ENCODE assay signal across 24 mouse cellular contexts in the genomic region with DNA sequence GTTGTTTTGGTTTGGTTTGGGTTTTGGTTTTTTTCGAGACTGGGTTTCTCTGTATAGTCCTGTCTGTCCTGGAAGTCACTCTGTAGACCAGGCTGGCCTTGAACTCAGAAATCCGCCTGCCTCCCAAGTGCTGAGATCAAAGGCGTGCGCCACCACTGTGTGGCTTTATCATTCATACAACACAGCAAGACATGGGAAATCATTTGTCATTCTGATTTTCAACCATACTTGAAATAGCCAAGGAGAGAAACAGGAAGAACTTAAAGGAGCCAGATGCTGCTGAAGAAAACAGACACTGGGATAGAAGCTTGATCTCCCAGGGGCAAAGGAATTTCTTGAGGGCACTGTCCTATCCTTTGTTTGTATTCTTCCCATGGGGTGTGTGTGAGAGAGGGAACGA. TPM values are rescaled to one million over a fixed set of nuclear protein-coding genes. Genes with fewer than 3 reads are reported as not detected.
DNase-seq lines count a peak whose midpoint lies in the region; ATAC-seq lines count a peak whose summit lies in the region.
"Had no signal": no experiment of that assay in that cellular context is flagged by ENCODE, and none has a peak within 500 bp of the region (broad histone marks: within the 10 kb centered on the region; RNA-seq: fewer than 3 reads in every experiment).

No protein-coding gene starts in this region.

- intact Hi-C loops in left cerebral cortex, postnatal 14 days (cut with DNase I): no loop called here

- 73% methylated on average over 4 of the region's 5 CpGs for WGBS in forebrain, embryonic 15.5 days

- H3K4me3 ChIP-seq in forebrain, embryonic 15.5 days: no peak overlapping the region
- H3K4me3 ChIP-seq: embryonic facial prominence, embryonic 13.5 days; embryonic facial prominence, embryonic 15.5 days; erythroblast, embryonic 14.5 days; forebrain, embryonic 10.5 days; forebrain, embryonic 12.5 days had no signal

- DNase-seq in ES-CJ7 (ENCODE audit: low read depth, low spot score) (peak; percentile 45), R1 (ENCODE audit: low read depth, low spot score) (peak; percentile 81), ZHBTc4 (ENCODE audit: low read depth, low spot score) (peak; percentile 77)
- no peak for DNase-seq in left cerebral cortex, postnatal 14 days (ENCODE audit: low spot score in 2 of 2)
- DNase-seq: adrenal gland, adult 2 months; adrenal gland, postnatal 25 days; cerebellum, adult 11 months; cerebellum, adult 18-20 months; cerebellum, adult 8-10 months; cerebellum, adult 9-11 months; cerebellum, postnatal 14 days; cerebellum, postnatal 36 days; embryo, embryonic 11 days; forebrain, postnatal 0 days had no signal

- no peak overlapping the region for H3K27ac ChIP-seq in forebrain, embryonic 15.5 days (replicated peaks)
- H3K27ac ChIP-seq: embryonic facial prominence, embryonic 13.5 days; embryonic facial prominence, embryonic 15.5 days; forebrain, embryonic 10.5 days; forebrain, embryonic 12.5 days had no signal

- ATAC-seq in forebrain, embryonic 15.5 days (replicated peaks): no peak
- ATAC-seq: forebrain, embryonic 14.5 days; forebrain, postnatal 0 days; Patski had no signal

- H3K27me3 ChIP-seq in forebrain, embryonic 15.5 days: no peaks in the 10 kb centered on the region; the same call in 1 of the 2 replicates
- H3K27me3 ChIP-seq: embryonic facial prominence, embryonic 13.5 days; embryonic facial prominence, embryonic 15.5 days; Patski had no signal

- H3K4me2 ChIP-seq in forebrain, embryonic 15.5 days (replicated peaks): no peak overlapping the region
- H3K4me2 ChIP-seq: embryonic facial prominence, embryonic 13.5 days; embryonic facial prominence, embryonic 15.5 days; forebrain, embryonic 12.5 days had no signal

- no peak overlapping the region for H3K9ac ChIP-seq in forebrain, embryonic 15.5 days (replicated peaks)
- H3K9ac ChIP-seq: embryonic facial prominence, embryonic 13.5 days; embryonic facial prominence, embryonic 15.5 days; forebrain, embryonic 12.5 days; forebrain, postnatal 0 days had no signal

- no peaks in the 10 kb centered on the region for H3K9me3 ChIP-seq in forebrain, embryonic 15.5 days
- H3K9me3 ChIP-seq: embryonic facial prominence, embryonic 13.5 days; embryonic facial prominence, embryonic 15.5 days; forebrain, embryonic 10.5 days; forebrain, embryonic 12.5 days; G1E had no signal

- no peaks in the 10 kb centered on the region for H3K36me3 ChIP-seq in forebrain, embryonic 15.5 days
- H3K36me3 ChIP-seq: embryonic facial prominence, embryonic 13.5 days; embryonic facial prominence, embryonic 15.5 days; forebrain, embryonic 10.5 days; forebrain, embryonic 12.5 days; G1E had no signal

- H3K4me1 ChIP-seq in forebrain, embryonic 15.5 days: peaks cover under 1% of the 10 kb centered on the region; the same call in 1 of the 2 replicates
- H3K4me1 ChIP-seq: embryonic facial prominence, embryonic 15.5 days; forebrain, embryonic 12.5 days had no signal

RNA-seq across cellular contexts. Expression of a gene that starts 4.6 kb away (rescaled TPM):
- 10 to 100 TPM in 1 of 2 experiments, 1 to 10 TPM in 1; 9.5 to 10.8 TPM for total RNA-seq in left cerebral cortex, postnatal 14 days (2021)
- polyA plus RNA-seq in forebrain, embryonic 15.5 days (2015; fragmentation: Nextera tagmentation; extraction: Ambion mirVana): 13.0 and 13.7 TPM in 2 replicates

RNA-seq across cellular contexts. Expression of a gene that starts 4.7 kb away (rescaled TPM):
- 1 to 10 TPM; 1.4 to 1.5 TPM for total RNA-seq in left cerebral cortex, postnatal 14 days (2021)
- polyA plus RNA-seq in forebrain, embryonic 15.5 days (2015; fragmentation: Nextera tagmentation; extraction: Ambion mirVana): 1.7 and 3.1 TPM in 2 replicates
- total RNA-seq: adrenal gland, postnatal 25 days; common myeloid progenitor, adult 5-6 weeks; G1E had no signal
- polyA plus RNA-seq: adrenal gland, adult 2 months; erythroblast, embryonic 14.5 days; G1E had no signal

Comparison
In these comparisons a context has a peak if more than half of its experiments do, and no peak if none do; other contexts are left out.
1. DNase-seq: peak in ES-CJ7 (single experiment), R1 (single experiment) and ZHBTc4 (single experiment); none in left cerebral cortex, postnatal 14 days (0 of 2).